Mouse (Mus musculus) urinary bladder, postnatal 14 days (tissue): ENCODE results near the gene Krt83.

Source experiments
- DNase-seq: peaks from one replicate; pipeline ENCODE4 v3.0.0; 2021; ENCODE audit warnings: low spot score

Krt83 gene

GRCm38 (mm10) chr15:101472952-101473528 is 18.3 kb downstream of the Krt83 start, which contains the start of gene Krt86:
Gene Krt86 (plus strand): TSS chr15:101473478.
- DNase-seq, result peak; percentile 59

- no peak for DNase-seq
Observed at GRCm38 (mm10) chr15:101469093-101469492, 22.2 kb downstream of the Krt83 start.

GRCm38 (mm10) chr15:101463651-101464050 is 27.7 kb downstream of the Krt83 start, which contains the start of gene Krt81:
Gene Krt81 (minus strand): TSS chr15:101463751.
- no peak for DNase-seq

- no peak for DNase-seq
Observed at GRCm38 (mm10) chr15:101459283-101459682, 32.0 kb downstream of the Krt83 start.

GRCm38 (mm10) chr15:101458361-101458930 is 32.9 kb downstream of the Krt83 start:
- DNase-seq, result no peak

- DNase-seq, result no peak
Observed at GRCm38 (mm10) chr15:101455891-101456290, 35.4 kb downstream of the Krt83 start.

- no peak for DNase-seq
Observed at GRCm38 (mm10) chr15:101455292-101455691, 36.0 kb downstream of the Krt83 start.

GRCm38 (mm10) chr15:101454774-101455173 is 36.5 kb downstream of the Krt83 start:
- no peak for DNase-seq

- DNase-seq, result peak; percentile 83
Observed at GRCm38 (mm10) chr15:101453093-101453736, 38.1 kb downstream of the Krt83 start.

- no peak for DNase-seq
Observed at GRCm38 (mm10) chr15:101447444-101447843, 43.9 kb downstream of the Krt83 start, which contains the start of gene Krt88. Gene Krt88 (plus strand): TSS chr15:101447744.

GRCm38 (mm10) chr15:101446572-101446971 is 44.7 kb downstream of the Krt83 start:
- DNase-seq, result no peak

GRCm38 (mm10) chr15:101440837-101441236 is 50.5 kb downstream of the Krt83 start:
- no peak for DNase-seq

GRCm38 (mm10) chr15:101438555-101438954 is 52.8 kb downstream of the Krt83 start, which contains the start of gene Krt87:
Gene Krt87 (minus strand): TSS chr15:101438804.
- no peak for DNase-seq

- DNase-seq, result no peak
Observed at GRCm38 (mm10) chr15:101436611-101437010, 54.7 kb downstream of the Krt83 start.
